Mouse (Mus musculus) hindbrain, embryonic 14.5 days (tissue): ENCODE measurements at regions not wholly inside any gene's neighbourhood (a gene's known extent, or its start where the extent isn't known, plus 50 kb on each side); places are given as distances from the start of the nearest gene placed in this dataset.

Experiments used
- ATAC-seq: fragments of 200-750 bp; cut with Nextera tagmentation; 2 replicates; pipeline ENCODE4 v1.8.0; 2017; ENCODE audit warnings: moderate number of reproducible peaks, mild to moderate bottlenecking, moderate TSS enrichment, moderate library complexity; ENCODE audit not compliant: low FRiP score
- DNase-seq: peaks from one replicate; pipeline ENCODE4 v3.0.0-alpha.2; 2015; ENCODE audit warnings: low spot score
- H3K27ac ChIP-seq: fragments of 300-500 bp; sonication (generic); 2 replicates; pipeline ENCODE4 v1.5.1; 2014; ENCODE audit warnings: mild to moderate bottlenecking, moderate library complexity
- H3K27me3 ChIP-seq: fragments of 300-500 bp; sonication (generic); 2 replicates; pipeline ENCODE4 v1.6.1; 2014; ENCODE audit warnings: mild to moderate bottlenecking, low read length, mixed read lengths; ENCODE audit not compliant: control insufficient read depth, insufficient read depth
- H3K36me3 ChIP-seq: fragments of 300-500 bp; sonication (generic); replicated peaks from 2 replicates; pipeline ENCODE4 v1.6.1; 2014; ENCODE audit not compliant: control insufficient read depth, insufficient read depth
- H3K4me1 ChIP-seq: fragments of 300-500 bp; sonication (generic); replicated peaks from 2 replicates; pipeline ENCODE4 v1.6.1; 2014; ENCODE audit warnings: antibody characterized with exemption, low read length, mixed read lengths; ENCODE audit not compliant: control insufficient read depth, insufficient read depth
- H3K4me2 ChIP-seq: fragments of 300-500 bp; sonication (generic); replicated peaks from 2 replicates; pipeline ENCODE4 v1.6.1; 2014; ENCODE audit warnings: mild to moderate bottlenecking, moderate library complexity
- H3K4me3 ChIP-seq: fragments of 300-500 bp; sonication (generic); replicated peaks from 2 replicates; pipeline ENCODE4 v1.5.1; 2014; ENCODE audit warnings: mild to moderate bottlenecking, low read length
- H3K9ac ChIP-seq: fragments of 300-500 bp; sonication (generic); 2 replicates; pipeline ENCODE4 v1.6.1; 2014
- H3K9me3 ChIP-seq: fragments of 300-500 bp; sonication (generic); 2 replicates; pipeline ENCODE4 v1.6.1; 2016; ENCODE audit warnings: low read length; ENCODE audit not compliant: control insufficient read depth
- WGBS: fragments of 180-500 bp; shearing (Covaris S2); extraction: QIAGEN DNeasy Blood & Tissue Kit; methylation state at CpG from one replicate; pipeline ENCODE4 v1.1.7; 2014; 5-methylcytosine and 5-hydroxymethylcytosine counted together

GRCm38 (mm10) chr15:41223801-41224200 is 1089.6 kb downstream of the 9330182O14Rik start:
- Histone ChIP-seq H3K9ac (no peak overlapping the region), H3K4me2 (no peak overlapping the region), H3K4me1 (no peaks in the 10 kb centered on the region), H3K27me3 (no peaks in the 10 kb centered on the region), H3K36me3 (no peaks in the 10 kb centered on the region), H3K9me3 (no peaks in the 10 kb centered on the region), H3K27ac (no peak overlapping the region), H3K4me3 (no peak overlapping the region)
- WGBS, result 81% methylated on average over 1 of the region's 1 CpGs
- ATAC-seq (no peak), DNase-seq (no peak)

- Histone ChIP-seq H3K36me3 (no peaks in the 10 kb centered on the region), H3K4me2 (no peak overlapping the region), H3K9me3 (no peaks in the 10 kb centered on the region), H3K4me1 (no peaks in the 10 kb centered on the region), H3K9ac (no peak overlapping the region), H3K4me3 (no peak overlapping the region), H3K27me3 (no peaks in the 10 kb centered on the region), H3K27ac (no peak overlapping the region)
- DNase-seq (no peak), ATAC-seq (no peak)
- 47% methylated on average over 2 of the region's 2 CpGs for WGBS
Observed at GRCm38 (mm10) chr15:41232406-41233060, 1098.4 kb downstream of the 9330182O14Rik start.
